Mouse (Mus musculus) lung, postnatal 0 days (tissue): ENCODE data around the gene Kmo.

Experiments used
- CTCF ChIP-seq: IDR thresholded peaks from 2 replicates; pipeline ENCODE4 v1.5.1; 2016; ENCODE audit warnings: antibody characterized with exemption, mild to moderate bottlenecking
- EP300 ChIP-seq: IDR thresholded peaks from 2 replicates; pipeline ENCODE4 v1.6.1; 2016; ENCODE audit warnings: antibody characterized with exemption, mild to moderate bottlenecking, control low read depth

- TF ChIP-seq CTCF (no peak), EP300 (no peak)
Observed at GRCm38 (mm10) chr1:175677459-175677858, 57.3 kb downstream of the Kmo start.
